Mouse (Mus musculus) neural tube, embryonic 15.5 days (tissue): Measurements from ENCODE around the gene Gstcd. TPM values are rescaled to one million over a fixed set of nuclear protein-coding genes. Genes with fewer than 3 reads are reported as not detected.

ENCODE experiments used
- ATAC-seq: fragments of 200-750 bp; cut with Nextera tagmentation; 2 replicates; pipeline ENCODE4 v1.8.0; 2017; ENCODE audit warnings: mild to moderate bottlenecking, moderate TSS enrichment, moderate library complexity; ENCODE audit not compliant: low FRiP score
- H3K27ac ChIP-seq: fragments of 300-500 bp; sonication (generic); replicated peaks from 2 replicates; pipeline ENCODE4 v1.5.1; 2015; ENCODE audit warnings: mild to moderate bottlenecking, inconsistent platforms
- H3K27me3 ChIP-seq: fragments of 300-500 bp; sonication (generic); replicated peaks from 2 replicates; pipeline ENCODE4 v1.6.1; 2015; ENCODE audit warnings: inconsistent platforms
- H3K36me3 ChIP-seq: fragments of 300-500 bp; sonication (generic); 2 replicates; pipeline ENCODE4 v1.6.1; 2015; ENCODE audit warnings: inconsistent platforms
- H3K4me1 ChIP-seq: fragments of 300-500 bp; sonication (generic); 2 replicates; pipeline ENCODE4 v1.6.1; 2015; ENCODE audit warnings: inconsistent platforms
- H3K4me2 ChIP-seq: fragments of 300-500 bp; sonication (generic); 2 replicates; pipeline ENCODE4 v1.6.1; 2015; ENCODE audit warnings: inconsistent platforms, mild to moderate bottlenecking, moderate library complexity
- H3K4me3 ChIP-seq: fragments of 300-500 bp; sonication (generic); replicated peaks from 2 replicates; pipeline ENCODE4 v1.5.1; 2015; ENCODE audit warnings: mild to moderate bottlenecking, inconsistent platforms
- H3K9ac ChIP-seq: fragments of 300-500 bp; sonication (generic); replicated peaks from 2 replicates; pipeline ENCODE4 v1.6.1; 2015; ENCODE audit warnings: mild to moderate bottlenecking, inconsistent platforms
- H3K9me3 ChIP-seq: fragments of 300-500 bp; sonication (generic); replicated peaks from 2 replicates; pipeline ENCODE4 v1.6.1; 2016; ENCODE audit warnings: inconsistent platforms
- WGBS: fragments of 180-500 bp; shearing (Covaris S2); methylation state at CpG from one replicate; pipeline ENCODE4 v1.1.7; 2015; ENCODE audit warnings: mixed read lengths; 5-methylcytosine and 5-hydroxymethylcytosine counted together
- polyA plus RNA-seq: library from polyadenylated mRNA; unstranded; fragments of >200 nt; fragmentation: Nextera tagmentation; extraction: Ambion mirVana; gene quantifications from 2 replicates; pipeline ENCODE4 v1.2.1, GENCODE M21; 2015

Gene Gstcd
- polyA plus RNA-seq, 1 experiment from 2014 or later, result 2.9 TPM

DNA sequence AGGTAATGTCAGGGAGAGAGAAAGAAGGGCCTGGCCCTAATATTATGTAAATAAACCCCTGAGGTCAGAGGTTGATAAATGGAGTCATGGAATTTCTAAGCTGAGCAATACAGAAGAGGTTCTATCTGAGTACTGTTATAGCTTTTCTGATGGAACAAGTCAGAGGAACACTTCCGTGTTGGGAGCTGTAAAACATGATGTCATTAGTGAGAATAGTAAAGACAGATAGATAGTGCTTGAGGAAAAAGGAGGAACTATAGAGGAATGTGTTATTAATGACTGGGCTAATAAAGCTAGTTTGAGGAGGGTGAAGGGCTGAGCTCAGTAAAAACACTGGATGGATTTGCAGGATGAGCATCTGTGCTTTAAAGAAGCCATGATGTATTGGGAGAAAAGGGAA lies 2.5 kb upstream of the Gstcd start:
- H3K4me1 ChIP-seq, result peaks cover 27% of the 10 kb centered on the region
- H3K4me3 ChIP-seq, result no peak overlapping the region
- H3K9me3 ChIP-seq, result no peaks in the 10 kb centered on the region
- H3K36me3 ChIP-seq, result peaks cover 18% of the 10 kb centered on the region
- WGBS, result 46% methylated on average over 1 of the region's 1 CpGs
- no peak for ATAC-seq
- no peak overlapping the region for H3K9ac ChIP-seq
- no peaks in the 10 kb centered on the region for H3K27me3 ChIP-seq
- no peak overlapping the region for H3K27ac ChIP-seq
- no peak overlapping the region for H3K4me2 ChIP-seq

DNA sequence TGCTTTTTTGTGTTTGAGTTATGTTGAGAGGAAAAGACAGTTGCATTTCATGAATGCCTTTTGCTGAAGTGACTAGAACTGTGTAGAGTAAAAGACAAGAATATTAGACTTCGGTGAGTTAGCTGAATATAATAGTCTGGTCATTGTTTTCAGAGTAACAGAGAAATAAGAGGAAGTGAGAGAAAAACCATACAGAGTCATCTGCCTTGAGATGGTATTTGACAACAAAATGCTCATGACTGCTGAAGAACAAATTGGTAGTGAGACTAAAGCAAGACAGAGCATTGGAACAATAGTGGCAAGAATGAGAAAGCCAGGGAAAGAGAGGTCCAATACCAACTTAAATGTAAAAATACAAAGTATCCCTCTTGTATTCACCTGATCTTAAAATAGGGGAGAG lies 1.1 kb upstream of the Gstcd start:
- H3K4me1 ChIP-seq, result peaks cover 27% of the 10 kb centered on the region
- no peak overlapping the region for H3K27ac ChIP-seq
- peak overlapping the region; percentile 60 for H3K4me2 ChIP-seq
- no peaks in the 10 kb centered on the region for H3K9me3 ChIP-seq
- 84% methylated on average over 1 of the region's 1 CpGs for WGBS
- no peak overlapping the region for H3K9ac ChIP-seq
- H3K4me3 ChIP-seq, result peak overlapping the region; percentile 88
- H3K27me3 ChIP-seq, result no peaks in the 10 kb centered on the region
- ATAC-seq, result no peak
- H3K36me3 ChIP-seq, result peaks cover 5% of the 10 kb centered on the region

DNA sequence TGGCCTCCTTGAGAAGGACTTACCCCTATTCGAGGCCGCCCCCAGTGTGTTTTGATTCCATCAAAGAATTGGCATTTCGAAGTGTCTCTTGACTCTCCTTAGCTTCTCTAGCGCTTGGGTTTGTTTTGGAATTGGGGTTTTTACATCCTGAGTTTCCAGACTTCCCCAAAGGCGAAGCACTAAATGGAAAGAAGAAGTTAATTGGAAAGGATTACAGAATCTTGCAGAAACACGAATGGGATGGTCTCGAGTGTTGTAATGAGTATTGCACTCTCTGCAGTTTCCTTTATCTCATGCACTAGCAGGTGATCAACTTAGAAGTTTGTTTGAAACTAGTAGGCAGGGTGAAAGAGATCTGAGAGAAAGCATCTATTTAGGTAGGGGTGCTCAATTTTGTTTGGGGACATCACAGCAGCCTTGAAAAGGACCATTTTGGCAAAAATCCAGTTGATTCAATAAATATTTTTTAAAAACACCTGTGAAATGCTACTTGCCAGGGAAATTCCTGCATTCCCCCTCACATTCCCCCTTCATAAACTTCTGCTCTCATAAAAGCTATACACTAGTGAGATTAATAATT lies 531 bp upstream of the Gstcd start:
- Histone ChIP-seq H3K9me3 (no peaks in the 10 kb centered on the region), H3K9ac (peak overlapping the region; percentile 85), H3K27me3 (no peaks in the 10 kb centered on the region), H3K4me3 (peak overlapping the region; percentile 88), H3K4me2 (peak overlapping the region; percentile 60), H3K27ac (peak overlapping the region; percentile 98), H3K36me3 (peaks cover 2% of the 10 kb centered on the region; the same call in 1 of the 2 replicates), H3K4me1 (peaks cover 27% of the 10 kb centered on the region)
- 1% methylated on average over 7 of the region's 7 CpGs for WGBS
- ATAC-seq, result no peak

DNA sequence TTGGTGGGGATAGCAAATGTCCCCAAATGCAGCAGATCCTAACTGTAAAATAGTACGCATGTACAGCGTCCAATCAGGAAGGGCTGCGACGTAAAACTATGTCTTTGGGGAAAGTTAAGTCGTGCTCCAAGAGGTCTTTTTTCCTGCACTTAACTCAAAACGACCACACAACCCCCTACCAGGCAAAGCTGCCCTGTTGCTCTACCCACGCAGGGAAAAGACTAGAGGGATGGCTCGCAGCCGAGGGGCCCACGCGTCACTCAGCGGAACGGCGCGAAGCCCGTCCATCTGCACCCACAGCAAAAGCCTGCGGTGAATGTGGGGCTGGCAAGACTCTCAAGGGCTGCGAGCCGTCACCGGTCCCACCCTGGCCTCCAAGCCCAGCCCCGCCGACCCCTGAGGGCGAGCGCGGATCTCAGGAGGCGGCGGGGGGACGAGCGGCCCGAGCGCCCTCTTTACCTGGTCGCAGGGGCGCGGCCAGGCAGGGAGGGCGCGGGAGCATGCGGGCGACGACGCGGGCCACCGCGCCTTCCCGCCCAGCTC lies 641 bp downstream of the Gstcd start:
- Histone ChIP-seq H3K27ac (peak overlapping the region; percentile 98), H3K4me1 (peaks cover 27% of the 10 kb centered on the region), H3K9ac (peak overlapping the region; percentile 85), H3K36me3 (no peaks in the 10 kb centered on the region), H3K4me2 (peak overlapping the region; percentile 60), H3K27me3 (no peaks in the 10 kb centered on the region), H3K9me3 (no peaks in the 10 kb centered on the region), H3K4me3 (peak overlapping the region; percentile 88)
- WGBS, result under 1% methylated on average over 42 of the region's 44 CpGs
- ATAC-seq, result peak; percentile 84

DNA sequence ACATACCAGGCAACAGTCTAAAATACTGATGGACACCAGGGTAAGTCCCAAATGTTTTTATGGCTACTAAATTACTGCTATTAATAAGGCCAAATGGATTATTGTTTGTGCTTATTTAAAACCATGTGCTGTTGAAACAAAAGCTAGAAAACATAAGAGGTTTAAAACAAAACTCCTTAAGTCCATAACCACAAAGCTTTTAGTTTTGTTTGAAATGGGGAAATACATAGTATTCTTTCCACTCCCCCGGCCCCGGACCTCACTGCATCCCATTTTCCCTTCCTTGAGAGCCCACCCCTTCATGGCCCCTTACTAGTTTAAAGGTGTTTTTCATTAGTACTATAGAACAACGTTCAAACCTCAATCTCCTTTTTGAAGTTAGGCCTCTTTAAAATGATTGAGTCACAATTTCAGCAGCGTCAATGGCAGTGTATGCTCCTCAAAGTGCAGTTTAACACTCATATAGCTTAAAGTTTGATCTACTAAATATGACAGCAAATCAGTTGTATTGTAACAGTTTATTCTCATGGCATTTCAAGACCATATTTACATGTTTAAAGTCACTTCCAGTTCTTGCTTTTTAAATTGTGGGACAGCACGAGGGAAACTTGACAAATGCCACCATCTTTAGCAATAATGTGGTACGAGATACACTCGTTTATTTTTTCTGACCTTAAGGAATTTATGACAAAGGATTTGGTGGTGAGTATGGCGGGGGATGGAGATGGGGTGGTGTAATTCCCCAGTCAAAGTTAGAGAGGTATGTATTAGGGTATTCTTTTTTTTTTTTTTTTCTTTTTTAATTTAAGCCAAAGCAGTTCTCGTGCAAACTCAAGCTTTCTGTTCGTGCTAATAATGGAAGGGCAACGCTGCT lies 1.3 kb downstream of the Gstcd start:
- 9% methylated on average over 11 of the region's 11 CpGs for WGBS
- H3K9me3 ChIP-seq, result no peaks in the 10 kb centered on the region

DNA sequence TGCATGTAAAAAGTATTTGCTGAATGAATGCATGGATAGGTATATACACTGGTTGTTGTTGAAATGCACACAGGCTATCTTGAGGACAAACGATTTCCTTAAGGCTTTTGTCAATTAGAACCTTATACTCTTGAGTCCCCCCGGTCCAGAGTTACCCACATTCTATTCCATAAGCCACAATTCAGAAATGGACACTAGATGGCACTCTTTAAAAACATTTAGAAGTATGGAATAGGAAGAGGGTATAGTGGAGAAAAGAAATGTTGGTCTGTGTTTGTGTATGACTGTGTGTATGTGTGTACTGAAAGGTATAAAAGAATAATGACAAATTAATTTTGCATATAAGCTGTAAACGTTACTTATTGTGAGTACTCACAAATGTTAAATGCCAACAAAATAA lies 6.0 kb downstream of the Gstcd start:
- H3K4me3 ChIP-seq, result no peak overlapping the region
- 66% methylated on average over 3 of the region's 3 CpGs for WGBS
- no peak overlapping the region for H3K4me2 ChIP-seq
- peak; percentile 78 for ATAC-seq
- H3K4me1 ChIP-seq, result peaks cover 6% of the 10 kb centered on the region
- H3K27me3 ChIP-seq, result no peaks in the 10 kb centered on the region
- H3K9ac ChIP-seq, result no peak overlapping the region
- no peak overlapping the region for H3K27ac ChIP-seq
- no peaks in the 10 kb centered on the region for H3K9me3 ChIP-seq
- H3K36me3 ChIP-seq, result peaks cover 24% of the 10 kb centered on the region

More for the DNA sequence above, 1.3 kb downstream of the Gstcd start:
- peak overlapping the region; percentile 60 for H3K4me2 ChIP-seq
- H3K9ac ChIP-seq, result peak overlapping the region; percentile 85
- no peak for ATAC-seq
- peaks cover 27% of the 10 kb centered on the region for H3K4me1 ChIP-seq
- no peaks in the 10 kb centered on the region for H3K27me3 ChIP-seq
- peak overlapping the region; percentile 98 for H3K27ac ChIP-seq
- peak overlapping the region; percentile 88 for H3K4me3 ChIP-seq
- H3K36me3 ChIP-seq, result no peaks in the 10 kb centered on the region

DNA sequence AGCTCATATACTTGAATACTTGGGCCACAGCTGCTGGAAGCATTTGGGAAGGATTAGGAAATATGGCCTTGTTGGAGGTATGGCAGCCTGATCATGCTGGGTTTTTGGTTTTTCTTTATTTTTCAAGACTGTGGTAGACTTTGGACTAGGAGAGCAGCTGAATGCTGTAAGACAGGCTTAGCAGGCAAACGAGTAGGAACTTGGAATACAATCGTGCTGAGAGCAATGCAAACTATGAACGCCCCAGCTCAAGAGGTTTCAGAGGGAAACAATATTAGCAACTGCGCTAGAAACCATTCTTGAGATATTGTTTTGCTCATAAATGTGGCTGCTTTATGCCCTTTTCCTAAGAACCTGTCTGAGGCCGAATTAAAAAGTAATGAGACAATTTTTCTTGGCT lies 9.1 kb downstream of the Gstcd start:
- Histone ChIP-seq H3K9ac (no peak overlapping the region), H3K27me3 (no peaks in the 10 kb centered on the region), H3K9me3 (no peaks in the 10 kb centered on the region), H3K4me2 (no peak overlapping the region), H3K36me3 (peaks cover 24% of the 10 kb centered on the region), H3K4me3 (no peak overlapping the region), H3K4me1 (no peaks in the 10 kb centered on the region), H3K27ac (no peak overlapping the region)
- no peak for ATAC-seq
- WGBS, result 93% methylated on average over 5 of the region's 5 CpGs

DNA sequence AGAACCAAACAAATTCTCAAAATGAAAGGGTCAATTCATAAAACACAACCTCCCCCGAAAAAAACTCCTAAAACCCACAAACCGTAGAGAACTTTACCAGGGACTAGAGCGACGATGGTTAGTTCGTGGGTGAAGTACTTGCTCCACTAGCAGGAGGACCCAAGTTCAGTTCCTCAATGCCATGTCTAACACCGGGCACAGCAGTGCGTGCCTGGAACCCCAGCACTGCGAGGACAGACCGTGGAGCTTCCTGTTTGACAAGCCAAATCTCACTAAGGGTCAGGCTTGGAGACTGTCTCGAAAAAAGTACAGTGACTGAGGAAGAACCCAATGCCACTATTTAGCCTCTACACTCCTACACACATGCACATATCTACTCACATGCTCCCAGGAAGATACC lies 16.3 kb downstream of the Gstcd start:
- H3K9me3 ChIP-seq, result no peaks in the 10 kb centered on the region
- H3K27ac ChIP-seq, result no peak overlapping the region
- H3K4me1 ChIP-seq, result no peaks in the 10 kb centered on the region
- H3K9ac ChIP-seq, result no peak overlapping the region
- no peaks in the 10 kb centered on the region for H3K27me3 ChIP-seq
- no peak overlapping the region for H3K4me2 ChIP-seq
- whole genome bisulfite sequencing, result 95% methylated on average over 10 of the region's 10 CpGs
- no peak overlapping the region for H3K4me3 ChIP-seq
- peaks cover 5% of the 10 kb centered on the region for H3K36me3 ChIP-seq
- ATAC-seq, result no peak

DNA sequence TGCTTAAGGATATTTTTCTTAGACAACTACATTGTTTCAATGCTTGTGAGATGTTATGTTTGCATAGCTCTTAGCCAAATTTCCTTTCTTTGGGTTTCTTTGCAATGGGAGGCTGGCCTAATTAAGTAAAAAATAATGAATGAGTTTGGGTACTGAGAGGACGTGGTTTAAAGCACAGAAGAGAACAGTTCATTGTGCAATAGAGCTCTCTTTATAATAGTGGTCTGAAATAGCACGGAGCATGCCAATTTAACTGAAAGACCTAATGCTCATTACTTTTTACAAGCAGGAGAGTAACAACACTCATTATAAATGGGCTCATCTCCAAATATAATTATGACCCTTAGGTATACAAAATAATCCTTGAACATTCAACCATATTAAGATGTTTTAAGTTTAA lies 39.8 kb downstream of the Gstcd start:
- H3K27me3 ChIP-seq, result no peaks in the 10 kb centered on the region
- H3K9me3 ChIP-seq, result no peaks in the 10 kb centered on the region
- H3K4me3 ChIP-seq, result no peak overlapping the region
- H3K27ac ChIP-seq, result no peak overlapping the region
- no peak overlapping the region for H3K9ac ChIP-seq
- H3K4me2 ChIP-seq, result no peak overlapping the region
- no peaks in the 10 kb centered on the region for H3K36me3 ChIP-seq
- 41% methylated on average over 2 of the region's 2 CpGs for WGBS
- no peaks in the 10 kb centered on the region for H3K4me1 ChIP-seq
- ATAC-seq, result no peak

DNA sequence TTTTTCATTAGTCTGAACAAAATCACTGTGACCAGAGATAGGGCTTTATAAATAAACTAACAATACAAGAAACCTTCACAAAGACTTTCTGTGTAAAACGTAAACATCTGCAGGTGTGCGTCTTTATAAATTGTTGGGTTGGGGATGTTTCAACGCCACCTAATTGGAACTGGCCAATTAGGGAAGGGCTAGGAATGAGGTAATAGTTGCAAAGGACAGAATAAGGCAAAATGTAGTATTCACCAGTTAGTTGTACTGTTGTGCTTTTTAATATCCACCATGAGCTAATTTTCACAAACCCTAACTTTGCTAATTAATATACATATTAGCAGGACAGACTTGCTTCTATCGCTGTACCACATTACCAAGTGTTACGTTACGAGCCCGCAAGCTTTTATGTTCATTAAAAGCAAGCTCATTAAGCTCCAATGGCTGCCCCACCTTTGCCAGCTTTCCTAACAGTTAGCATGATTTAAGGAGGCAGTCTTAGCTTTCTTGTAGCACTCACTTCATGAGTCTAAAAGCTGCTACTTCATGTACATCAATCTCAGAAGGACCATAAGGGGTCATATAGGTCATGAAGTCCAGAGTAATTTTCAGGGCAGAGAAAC lies 58.6 kb downstream of the Gstcd start:
- H3K36me3 ChIP-seq, result no peaks in the 10 kb centered on the region
- no peaks in the 10 kb centered on the region for H3K4me1 ChIP-seq
- no peak overlapping the region for H3K27ac ChIP-seq
- no peak overlapping the region for H3K9ac ChIP-seq
- H3K4me2 ChIP-seq, result no peak overlapping the region
- no peaks in the 10 kb centered on the region for H3K9me3 ChIP-seq
- H3K4me3 ChIP-seq, result no peak overlapping the region
- no peaks in the 10 kb centered on the region for H3K27me3 ChIP-seq
- 70% methylated on average over 7 of the region's 7 CpGs for WGBS
- no peak for ATAC-seq

DNA sequence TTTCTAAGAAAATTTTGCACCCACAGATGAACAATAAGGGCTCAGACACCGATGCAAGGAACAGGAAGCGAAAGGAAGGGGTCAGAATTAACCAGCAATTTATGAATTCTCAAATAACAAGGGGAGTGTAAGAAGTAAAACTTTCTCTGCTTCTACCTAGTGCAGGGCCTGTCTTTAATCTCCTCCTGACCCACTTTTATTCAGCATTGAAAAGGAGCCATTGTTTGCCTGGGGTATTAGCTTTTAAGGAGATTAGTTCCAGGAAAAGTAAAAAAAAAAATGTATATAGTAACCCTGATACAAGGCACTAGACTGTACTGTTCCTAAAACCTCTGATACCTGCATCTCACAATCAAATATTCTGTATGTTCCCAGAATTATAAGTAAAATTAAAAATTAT lies 64.9 kb downstream of the Gstcd start:
- WGBS, result 87% methylated on average over 2 of the region's 2 CpGs
- Histone ChIP-seq H3K9ac (no peak overlapping the region), H3K27ac (no peak overlapping the region), H3K27me3 (no peaks in the 10 kb centered on the region), H3K4me3 (no peak overlapping the region), H3K4me2 (no peak overlapping the region), H3K9me3 (no peaks in the 10 kb centered on the region), H3K36me3 (no peaks in the 10 kb centered on the region), H3K4me1 (no peaks in the 10 kb centered on the region)
- ATAC-seq, result no peak
